Mouse (Mus musculus) thymus, postnatal 4 days (tissue): ENCODE measurements around the gene Rpl26.
"Not testable (repeated sequence)": the region's sequence is repeated elsewhere in the genome, so short reads cannot be mapped to it uniquely, and the experiment has no call there.

Experiments
- DNase-seq: peaks from one replicate; pipeline ENCODE4 v3.0.0; 2021

The Rpl26 gene

DNA sequence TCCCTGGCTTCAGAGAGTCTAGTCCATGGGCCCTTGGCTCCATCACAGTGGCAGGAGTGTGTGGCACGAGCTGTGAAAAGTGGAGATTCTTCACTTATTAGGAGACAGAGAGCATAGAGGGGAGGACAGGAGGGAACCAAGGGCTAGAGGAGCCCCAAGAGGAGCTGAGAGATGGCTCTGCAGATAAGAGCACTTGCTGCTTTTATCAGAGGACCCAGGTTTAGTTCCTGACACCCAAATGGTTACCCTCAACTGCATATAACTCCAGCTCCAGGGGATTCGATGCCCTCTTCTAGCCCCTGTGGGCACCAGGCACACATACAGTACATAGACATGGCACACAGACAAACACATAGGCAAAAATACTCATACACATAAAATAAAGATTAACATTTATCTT lies 23.4 kb downstream of the Rpl26 start:
- DNase-seq = no peak

- no peak for DNase-seq
Observed at GRCm38 (mm10) chr11:68926981-68927380, 25.6 kb downstream of the Rpl26 start, which contains the start of gene Odf4. Gene Odf4, minus strand, starts transcription at chr11:68927081.

GRCm38 (mm10) chr11:68929947-68930346 lies 28.6 kb downstream of the Rpl26 start:
- DNase-seq = no peak

GRCm38 (mm10) chr11:68933885-68934507 lies 32.6 kb downstream of the Rpl26 start:
- no peak for DNase-seq

DNA sequence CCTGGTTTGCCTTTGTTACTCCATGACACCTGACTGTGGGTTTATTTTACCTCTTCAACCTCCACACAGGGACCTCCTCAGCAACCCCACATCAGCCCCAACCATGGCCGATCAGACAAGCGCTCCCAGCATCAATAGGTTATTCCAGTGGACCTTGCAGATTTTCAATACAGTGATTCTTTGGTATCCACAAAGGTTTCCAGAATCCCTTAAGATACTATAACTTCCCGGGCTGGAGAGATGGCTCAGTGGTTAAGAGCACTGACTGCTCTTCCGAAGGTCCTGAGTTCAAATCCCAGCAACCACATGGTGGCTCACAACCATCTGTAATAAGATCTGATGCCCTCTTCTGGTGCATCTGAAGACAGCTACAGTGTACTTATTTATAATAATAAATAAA lies 35.6 kb downstream of the Rpl26 start:
- DNase-seq = not testable (repeated sequence)

DNA sequence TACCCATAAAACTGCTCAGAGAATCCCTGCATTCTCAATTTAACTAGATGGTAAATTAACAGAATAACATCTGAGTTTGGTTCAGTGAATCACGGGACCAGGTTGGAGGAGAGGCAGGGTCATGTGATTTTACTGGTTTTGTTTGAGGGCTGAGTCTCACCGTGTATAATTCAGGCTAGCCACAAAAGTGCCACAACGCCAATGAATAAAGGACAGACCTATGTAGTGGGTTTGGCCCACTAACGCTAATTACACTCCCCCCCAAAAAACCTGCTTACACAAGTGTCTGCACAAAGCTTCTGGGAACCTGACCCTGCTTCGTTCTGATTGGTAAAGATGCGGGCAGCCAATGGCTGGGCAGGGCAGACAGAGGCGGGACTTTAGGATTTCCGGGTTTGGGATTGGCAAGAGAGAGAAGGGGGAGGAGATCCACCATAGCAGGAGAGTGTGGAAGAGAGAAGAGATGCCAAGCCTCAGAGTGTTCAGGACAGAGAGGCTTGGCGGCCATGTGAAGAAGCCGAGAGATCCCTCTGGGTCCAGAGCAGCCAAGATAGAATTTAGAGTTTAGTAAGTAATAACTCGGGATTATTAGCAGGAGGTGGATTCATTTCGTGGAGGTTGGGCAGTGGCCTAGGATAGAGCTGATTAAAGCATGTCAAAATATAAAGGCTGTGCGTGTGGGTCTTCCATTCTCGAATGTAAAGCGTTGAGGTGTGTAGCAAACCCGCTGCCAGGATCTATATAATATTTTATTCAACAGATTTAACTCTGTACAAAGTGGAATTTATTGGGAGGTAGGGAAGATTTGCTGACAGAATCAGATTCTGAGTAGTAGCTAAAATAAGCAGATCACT lies 38.3 kb downstream of the Rpl26 start:
- peak; percentile 80 for DNase-seq

- DNase-seq = no peak
Observed at GRCm38 (mm10) chr11:68940516-68940915, 39.1 kb downstream of the Rpl26 start.

DNA sequence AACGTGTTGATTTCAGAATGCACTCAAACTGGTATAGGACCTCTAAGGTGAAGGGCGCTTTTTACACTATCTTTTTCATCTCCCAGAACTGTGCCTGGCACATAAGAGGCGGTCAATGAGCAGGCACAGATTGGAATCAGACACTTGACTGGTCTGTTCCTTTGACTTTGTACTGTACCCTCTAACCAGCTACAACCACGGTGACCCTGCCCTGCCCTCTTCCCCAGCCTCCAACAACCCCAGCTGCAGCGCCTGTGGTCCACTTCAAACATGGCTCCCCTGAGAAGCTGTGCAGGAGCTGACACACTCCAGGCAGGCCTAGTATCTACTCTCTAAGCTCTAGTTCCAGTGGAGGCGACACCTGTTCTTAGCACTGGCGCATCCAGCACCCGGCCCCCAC lies 41.3 kb downstream of the Rpl26 start:
- no peak for DNase-seq

GRCm38 (mm10) chr11:68945245-68945644 lies 43.9 kb downstream of the Rpl26 start:
- DNase-seq = no peak

DNA sequence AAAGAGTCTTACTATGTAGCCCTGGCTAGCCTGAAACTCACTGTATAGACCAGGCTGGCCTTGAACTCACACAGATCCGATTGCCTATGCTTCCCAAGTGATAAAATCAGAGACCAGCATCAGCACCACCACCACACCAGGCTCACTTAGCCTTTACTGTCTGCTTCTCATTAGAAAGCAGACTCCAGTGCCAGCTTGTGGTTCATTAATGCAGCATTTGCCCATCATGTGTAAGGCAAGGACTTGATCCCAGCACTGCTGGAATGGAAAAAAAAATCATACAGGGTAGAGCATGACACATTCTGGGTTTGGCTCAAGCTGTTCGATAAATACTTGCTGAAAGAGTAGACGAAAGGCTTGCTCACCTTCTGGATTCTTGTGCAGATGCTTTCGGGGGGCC lies 44.6 kb downstream of the Rpl26 start:
- no peak for DNase-seq

GRCm38 (mm10) chr11:68946806-68947440 lies 45.5 kb downstream of the Rpl26 start:
- no peak for DNase-seq

DNA sequence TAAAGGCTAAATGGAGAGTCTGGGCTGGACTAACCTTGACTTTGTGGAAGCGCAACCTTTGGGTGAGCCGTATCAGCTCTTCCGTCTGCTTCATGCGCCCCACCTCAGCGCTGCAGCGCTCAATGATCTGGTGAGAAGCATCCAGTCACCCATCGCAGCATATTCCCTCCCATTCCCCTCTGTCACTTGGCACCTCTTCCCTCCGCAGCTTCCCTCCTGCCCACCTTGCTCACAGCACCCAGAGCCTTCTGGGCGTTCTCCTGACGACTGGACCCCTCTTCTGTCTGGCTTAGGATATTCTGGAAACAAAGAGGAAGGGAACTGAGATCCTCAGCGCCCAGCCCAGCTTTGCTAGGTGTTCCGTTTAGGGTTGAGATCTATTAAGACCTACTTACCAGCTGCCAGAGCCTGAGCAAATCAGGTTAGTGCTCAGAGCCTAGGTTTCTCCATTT lies 46.2 kb downstream of the Rpl26 start:
- no peak for DNase-seq

DNA sequence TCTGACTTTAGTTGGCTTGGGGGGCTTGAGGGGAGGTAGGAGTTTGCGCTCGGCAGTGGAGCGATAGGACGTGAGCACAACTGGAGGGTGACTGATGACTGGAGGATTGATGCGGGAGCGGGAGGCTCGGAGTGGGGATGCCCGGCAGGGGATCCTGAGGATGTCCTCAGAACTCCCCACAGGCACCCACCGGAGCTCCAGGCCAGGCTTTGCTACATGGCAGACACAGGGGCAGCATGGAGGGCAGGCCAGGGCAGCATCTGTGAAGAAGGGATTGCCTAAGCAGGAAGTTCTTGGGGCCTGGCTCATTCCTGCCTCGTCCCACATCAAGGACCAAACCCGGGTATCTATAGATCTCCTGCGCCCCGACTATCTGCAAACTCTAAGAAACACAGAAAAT lies 52.5 kb downstream of the Rpl26 start:
- DNase-seq = no peak

GRCm38 (mm10) chr11:68954408-68954807 lies 53.0 kb downstream of the Rpl26 start:
- DNase-seq = no peak

DNA sequence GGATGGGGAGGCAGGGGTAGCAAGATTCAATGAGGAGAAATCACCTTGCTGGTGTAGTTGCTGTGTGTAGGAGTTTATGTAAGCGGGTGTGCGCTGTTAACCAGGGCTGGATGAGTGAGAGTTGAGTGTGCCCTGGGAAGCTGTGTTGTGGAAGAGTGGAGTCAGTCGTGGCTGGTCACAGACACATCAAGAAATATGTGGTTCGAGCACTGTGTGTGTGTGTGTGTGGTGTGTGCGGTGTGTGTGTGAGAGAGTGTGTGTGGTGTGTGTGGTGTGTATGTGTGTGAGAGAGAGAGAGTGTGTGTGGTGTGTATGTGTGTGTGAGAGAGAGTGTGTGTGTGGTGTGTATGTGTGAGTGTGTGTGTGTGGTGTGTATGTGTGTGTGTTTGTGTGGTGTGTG lies 54.1 kb downstream of the Rpl26 start:
- no peak for DNase-seq

- DNase-seq = no peak
Observed at GRCm38 (mm10) chr11:68956107-68956506, 54.7 kb downstream of the Rpl26 start.
